Mouse (Mus musculus) myocyte (in vitro differentiated cells): ENCODE data around the gene Ssh1. TPM values are rescaled to one million over a fixed set of nuclear protein-coding genes. Genes with fewer than 3 reads are reported as not detected.

Experiments
- H3K27me3 ChIP-seq: one replicate; pipeline ENCODE4 v1.6.1; 2011; ENCODE audit not compliant: control insufficient read depth, insufficient read depth, insufficient read length
- H3K36me3 ChIP-seq: one replicate; pipeline ENCODE4 v1.6.1; 2011; ENCODE audit not compliant: control insufficient read depth, insufficient read depth
- H3K4me2 ChIP-seq: one replicate; pipeline ENCODE4 v1.6.1; 2011; ENCODE audit warnings: low read depth, control low read depth
- H3K4me3 ChIP-seq: one replicate; pipeline ENCODE4 v1.5.1; 2011; ENCODE audit warnings: mild to moderate bottlenecking, control low read depth, moderate library complexity
- H3K79me2 ChIP-seq: one replicate; pipeline ENCODE4 v1.6.1; 2011; ENCODE audit not compliant: control insufficient read depth, insufficient read depth
- H3ac ChIP-seq: one replicate; pipeline ENCODE4 v1.6.1; 2011; ENCODE audit not compliant: control insufficient read depth, insufficient read length
- CEBPB ChIP-seq: IDR thresholded peaks from 2 replicates; pipeline ENCODE4 v1.6.1; 2011; ENCODE audit warnings: mild to moderate bottlenecking, moderate library complexity; ENCODE audit not compliant: poor library complexity, insufficient read depth, severe bottlenecking
- E2F4 ChIP-seq: IDR thresholded peaks from one replicate; pipeline ENCODE4 v1.6.1; 2011; ENCODE audit warnings: mild to moderate bottlenecking, control low read depth, moderate library complexity; ENCODE audit not compliant: insufficient read depth
- MAX ChIP-seq: IDR thresholded peaks from one replicate; pipeline ENCODE4 v1.6.1; 2011; ENCODE audit warnings: low read depth, mild to moderate bottlenecking, control low read depth
- MYOD1 ChIP-seq, 3 experiments: IDR thresholded peaks; one replicate each; pipeline ENCODE4 v1.6.1; 2011; ENCODE audit warnings: control low read depth in 2 of 3, low read depth in 2 of 3, mild to moderate bottlenecking in 2 of 3, moderate library complexity in 1 of 3; ENCODE audit not compliant: insufficient read length in 2 of 3, control insufficient read depth in 1 of 3
- MYOG ChIP-seq, 3 experiments: IDR thresholded peaks; one replicate each; pipeline ENCODE4 v1.6.1; 2011; ENCODE audit warnings: control low read depth in 2 of 3, low read depth in 2 of 3, mild to moderate bottlenecking in 2 of 3; ENCODE audit not compliant: insufficient read length in 2 of 3, control insufficient read depth in 1 of 3, insufficient read depth in 1 of 3
- POLR2A ChIP-seq: IDR thresholded peaks from one replicate; pipeline ENCODE4 v1.6.1; 2011; ENCODE audit warnings: low read depth, mild to moderate bottlenecking, control low read depth, moderate library complexity; ENCODE audit not compliant: insufficient read length
- POLR2AphosphoS2 ChIP-seq: IDR thresholded peaks from one replicate; pipeline ENCODE4 v1.6.1; 2011; ENCODE audit warnings: low read depth, control low read depth; ENCODE audit not compliant: insufficient read length
- REST ChIP-seq: IDR thresholded peaks from one replicate; pipeline ENCODE4 v1.6.1; 2011; ENCODE audit warnings: mild to moderate bottlenecking, control low read depth, moderate library complexity; ENCODE audit not compliant: insufficient read depth, insufficient read length
- SRF ChIP-seq: IDR thresholded peaks from one replicate; pipeline ENCODE4 v1.6.1; 2011; ENCODE audit warnings: low read depth; ENCODE audit not compliant: control insufficient read depth, insufficient read length
- TCF12 ChIP-seq: IDR thresholded peaks from one replicate; pipeline ENCODE4 v1.6.1; 2011; ENCODE audit warnings: mild to moderate bottlenecking, control low read depth; ENCODE audit not compliant: poor library complexity, insufficient read depth, severe bottlenecking
- TCF3 ChIP-seq: IDR thresholded peaks from one replicate; pipeline ENCODE4 v1.6.1; 2011; ENCODE audit warnings: low read depth, control low read depth; ENCODE audit not compliant: insufficient read length
- USF1 ChIP-seq: IDR thresholded peaks from one replicate; pipeline ENCODE4 v1.6.1; 2011; ENCODE audit warnings: low read depth, mild to moderate bottlenecking, control low read depth, moderate library complexity
- polyA plus RNA-seq: library from polyadenylated mRNA; unstranded; fragments of >200 nt; fragmentation: generic; extraction: Trizol; gene quantifications from one replicate; pipeline ENCODE4 v1.2.1, GENCODE M21; 2012; ENCODE audit warnings: missing spikeins

Gene Ssh1
- polyA plus RNA-seq, 1 experiment, result 3.4 TPM

DNA sequence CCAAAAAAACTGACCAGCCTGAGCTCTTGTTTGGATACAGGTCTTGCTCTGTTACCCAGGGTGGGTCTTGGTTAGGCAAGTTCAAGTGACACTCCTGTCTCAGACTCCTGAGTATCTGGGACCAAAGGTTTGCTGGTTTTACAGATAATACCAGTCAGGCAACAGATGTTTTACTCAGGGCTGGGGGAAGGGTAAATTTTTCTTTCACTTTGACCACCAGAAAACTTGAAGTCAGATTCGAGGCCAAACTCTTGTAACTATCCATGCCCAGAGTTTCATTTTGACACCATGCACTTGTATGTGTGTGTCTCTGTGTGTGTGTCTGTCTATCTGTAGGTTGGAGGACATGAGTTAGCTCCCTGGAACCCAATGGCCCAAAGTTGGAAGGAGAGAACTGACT lies 13.2 kb downstream of the Ssh1 start:
- Histone ChIP-seq H3K27me3 (no peaks in the 10 kb centered on the region), H3K4me2 (no peak overlapping the region), H3K79me2 (peaks cover 14% of the 10 kb centered on the region), H3K36me3 (no peaks in the 10 kb centered on the region), H3ac (no peak overlapping the region), H3K4me3 (no peak overlapping the region)
- TF ChIP-seq TCF12 (no peak), POLR2AphosphoS2 (no peak), E2F4 (no peak), MAX (no peak), POLR2A (no peak), SRF (no peak), REST (no peak), CEBPB (no peak), USF1 (no peak), MYOG (IDR thresholded peaks at IDR 0.05; ENCODE audit: control insufficient read depth in 1 of 3, insufficient read depth in 1 of 3, insufficient read length in 2 of 3, low read depth in 2 of 3) (no peak), TCF3 (no peak), MYOD1 (IDR thresholded peaks at IDR 0.05; ENCODE audit: control insufficient read depth in 1 of 3, insufficient read length in 2 of 3, low read depth in 2 of 3) (no peak)

DNA sequence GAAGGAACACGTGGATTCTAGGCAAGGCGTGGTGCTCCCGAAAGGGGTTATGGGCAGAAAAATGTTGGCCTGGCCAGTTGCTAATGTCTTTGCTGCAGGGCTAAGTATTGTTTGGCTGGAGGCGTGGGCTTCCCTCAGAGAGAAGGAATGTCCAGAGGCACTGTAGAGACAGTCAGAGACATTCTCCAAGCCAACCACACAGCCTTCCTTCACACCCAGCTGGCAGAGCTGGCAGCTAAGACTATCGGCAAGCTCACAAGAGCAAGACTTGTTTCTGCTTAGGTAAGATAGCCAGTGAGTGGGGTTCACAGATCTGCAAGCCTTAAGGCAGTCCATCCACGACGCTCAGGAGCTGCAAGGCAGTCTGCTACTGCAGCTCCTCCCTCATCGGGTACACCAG lies 16.4 kb downstream of the Ssh1 start:
- no peak overlapping the region for H3K4me3 ChIP-seq
- H3ac ChIP-seq, result no peak overlapping the region
- no peaks in the 10 kb centered on the region for H3K36me3 ChIP-seq
- TF ChIP-seq POLR2A (no peak), TCF3 (no peak), USF1 (no peak)
- H3K27me3 ChIP-seq, result no peaks in the 10 kb centered on the region
- no peak overlapping the region for H3K4me2 ChIP-seq
- peaks cover 14% of the 10 kb centered on the region for H3K79me2 ChIP-seq

- Histone ChIP-seq H3K4me2 (no peak overlapping the region), H3K27me3 (no peaks in the 10 kb centered on the region), H3ac (no peak overlapping the region), H3K79me2 (peaks cover 12% of the 10 kb centered on the region), H3K36me3 (no peaks in the 10 kb centered on the region), H3K4me3 (no peak overlapping the region)
- TF ChIP-seq E2F4, result no peak
- TF ChIP-seq MAX, result no peak
- TF ChIP-seq POLR2AphosphoS2, result no peak
- no peak for TF ChIP-seq MYOD1 (IDR thresholded peaks at IDR 0.05; ENCODE audit: control insufficient read depth in 1 of 3, insufficient read length in 2 of 3, low read depth in 2 of 3)
- TF ChIP-seq TCF3, result no peak
- TF ChIP-seq CEBPB, result no peak
- no peak for TF ChIP-seq USF1
- no peak for TF ChIP-seq REST
- TF ChIP-seq MYOG (IDR thresholded peaks at IDR 0.05; ENCODE audit: control insufficient read depth in 1 of 3, insufficient read depth in 1 of 3, insufficient read length in 2 of 3, low read depth in 2 of 3), result no peak
- no peak for TF ChIP-seq POLR2A
- TF ChIP-seq TCF12, result no peak
- TF ChIP-seq SRF, result no peak
Observed at GRCm38 (mm10) chr5:113976597-113976996, 17.1 kb downstream of the Ssh1 start.

DNA sequence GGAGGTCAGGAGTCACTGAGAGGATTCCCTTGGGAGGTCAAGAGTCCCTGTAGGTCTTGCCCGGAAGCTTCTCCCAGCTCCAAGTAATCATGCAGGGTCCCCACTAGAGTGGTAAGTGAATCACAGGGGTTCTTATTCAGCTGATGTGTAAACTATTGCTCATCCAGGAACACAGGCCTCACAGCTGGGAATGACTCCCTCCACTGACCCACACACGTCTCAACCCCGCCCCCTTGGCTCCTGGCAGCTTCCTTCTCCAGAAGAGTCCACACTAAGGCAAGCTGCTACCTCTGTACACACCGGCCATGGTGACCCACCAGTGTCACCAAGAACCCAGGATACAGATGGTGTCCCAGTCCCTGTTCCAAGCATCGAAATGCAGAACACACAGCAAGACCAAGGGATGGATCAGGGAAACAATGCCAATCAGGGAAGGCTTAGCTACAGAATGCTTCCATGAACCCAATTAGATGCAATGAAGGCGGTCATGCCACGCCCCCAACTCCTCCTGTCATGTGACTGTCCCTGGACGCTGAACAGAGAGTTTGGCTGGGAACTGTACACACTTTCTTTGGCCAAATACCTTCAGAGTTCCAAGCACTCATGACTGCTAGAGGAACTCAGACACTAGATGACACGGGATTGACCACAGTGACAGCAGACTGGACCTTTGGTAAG lies 18.0 kb downstream of the Ssh1 start:
- H3K4me2 ChIP-seq, result peak overlapping the region; percentile 7

DNA sequence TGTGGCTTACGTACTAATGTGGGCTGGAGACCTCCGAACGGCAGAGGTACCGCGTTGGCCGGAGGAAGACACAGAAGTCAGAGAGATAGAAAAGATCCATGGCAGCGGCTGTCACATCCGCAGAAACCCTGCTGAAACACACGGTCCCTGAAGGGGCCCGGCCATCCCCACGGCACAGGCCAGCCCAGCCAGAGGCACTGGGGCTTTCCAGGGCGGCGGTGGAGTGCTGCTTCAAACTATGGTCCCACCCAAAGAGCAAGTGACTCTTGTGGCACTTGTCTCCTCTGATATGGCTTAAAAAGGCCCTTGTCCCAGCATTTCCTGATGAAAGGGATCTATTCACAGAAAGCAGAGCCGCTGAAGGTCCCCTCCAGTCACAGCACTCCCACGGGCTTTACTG lies 19.1 kb downstream of the Ssh1 start:
- no peaks in the 10 kb centered on the region for H3K27me3 ChIP-seq
- TF ChIP-seq TCF12 (no peak), POLR2A (no peak), REST (no peak), TCF3 (no peak), USF1 (no peak), MYOD1 (IDR thresholded peaks at IDR 0.05; ENCODE audit: control insufficient read depth in 1 of 3, insufficient read length in 2 of 3, low read depth in 2 of 3) (no peak), MYOG (IDR thresholded peaks at IDR 0.05; ENCODE audit: control insufficient read depth in 1 of 3, insufficient read depth in 1 of 3, insufficient read length in 2 of 3, low read depth in 2 of 3) (no peak), POLR2AphosphoS2 (no peak), SRF (no peak), E2F4 (no peak), MAX (no peak)
- no peak overlapping the region for H3ac ChIP-seq
- H3K4me2 ChIP-seq, result no peak overlapping the region
- no peaks in the 10 kb centered on the region for H3K36me3 ChIP-seq
- peaks cover 4% of the 10 kb centered on the region for H3K79me2 ChIP-seq
- H3K4me3 ChIP-seq, result no peak overlapping the region

More for the DNA sequence above, 18.0 kb downstream of the Ssh1 start:
- Histone ChIP-seq H3K27me3 (no peaks in the 10 kb centered on the region), H3K79me2 (peaks cover 10% of the 10 kb centered on the region), H3ac (no peak overlapping the region), H3K4me3 (no peak overlapping the region), H3K36me3 (no peaks in the 10 kb centered on the region)
- TF ChIP-seq USF1 (peak; percentile 82), POLR2A (no peak)
